ENCODE assay signal across 15 mouse cellular contexts in the genomic region with DNA sequence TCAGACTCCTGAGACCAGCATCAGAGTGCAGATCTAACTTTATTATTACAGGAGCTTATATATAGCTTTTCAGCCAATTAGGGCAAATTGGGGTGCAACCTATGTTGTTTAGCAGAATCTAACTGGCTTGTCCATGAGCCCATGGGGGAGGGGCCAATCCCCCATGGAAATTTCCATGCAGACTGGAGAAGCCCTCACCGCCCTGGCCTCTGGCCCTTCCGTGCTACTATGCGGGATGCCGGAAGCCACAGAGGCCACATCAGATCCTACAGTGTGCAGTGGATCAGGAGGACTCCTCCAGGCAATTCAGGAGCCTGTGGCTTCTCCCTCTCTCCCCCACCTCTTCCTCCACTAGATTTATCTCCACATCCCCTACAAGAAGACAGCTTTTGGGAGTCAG. TPM values are rescaled to one million over a fixed set of nuclear protein-coding genes. Genes with fewer than 3 reads are reported as not detected.
DNase-seq lines count a peak whose midpoint lies in the region; ATAC-seq and TF ChIP-seq lines count a peak whose summit lies in the region.
"Had no signal": no experiment of that assay in that cellular context is flagged by ENCODE, and none has a peak within 500 bp of the region (broad histone marks: within the 10 kb centered on the region; RNA-seq: fewer than 3 reads in every experiment).

No protein-coding gene starts in this region.

- H3K79me2 ChIP-seq in MEL (ENCODE audit: control insufficient read depth, insufficient read depth, low read length, poor library complexity), result no peaks in the 10 kb centered on the region; the same call in 1 of the 2 replicates

- H3K36me3 ChIP-seq in intestine, embryonic 16.5 days (ENCODE audit: control insufficient read depth, insufficient read depth, low read length), result no peaks in the 10 kb centered on the region
- H3K36me3 ChIP-seq in intestine, embryonic 15.5 days, result no peaks in the 10 kb centered on the region
- peaks cover 0 to 13% of the 10 kb centered on the region in 2 experiments; a peak in 2 of 4 replicates for H3K36me3 ChIP-seq in MEL (ENCODE audit: control insufficient read depth in 1 of 2, insufficient read depth in 2 of 2, low read length in 2 of 2)
- H3K36me3 ChIP-seq: forebrain, embryonic 10.5 days; limb, embryonic 15.5 days had no signal

- H3K4me3 ChIP-seq in intestine, embryonic 16.5 days (ENCODE audit: low read length), result no peak overlapping the region
- H3K4me3 ChIP-seq in intestine, embryonic 15.5 days (replicated peaks), result no peak overlapping the region
- H3K4me3 ChIP-seq in MEL (ENCODE audit: control insufficient read depth in 1 of 2, insufficient read depth in 1 of 2, low read depth in 2 of 2, low read length in 2 of 2), result no peak overlapping the region
- H3K4me3 ChIP-seq: forebrain, embryonic 10.5 days; left cerebral cortex, adult 2 months; limb, embryonic 15.5 days had no signal

- H3K4me2 ChIP-seq in intestine, embryonic 16.5 days (ENCODE audit: low read depth, low read length), result no peak overlapping the region
- no peak overlapping the region for H3K4me2 ChIP-seq in intestine, embryonic 15.5 days (replicated peaks)
- H3K4me2 ChIP-seq: limb, embryonic 15.5 days had no signal

- H3K9me3 ChIP-seq in intestine, embryonic 16.5 days (ENCODE audit: control insufficient read depth, low read length), result no peaks in the 10 kb centered on the region
- no peaks in the 10 kb centered on the region for H3K9me3 ChIP-seq in intestine, embryonic 15.5 days
- H3K9me3 ChIP-seq in MEL (replicated peaks; ENCODE audit: insufficient read depth, low read length), result no peaks in the 10 kb centered on the region
- H3K9me3 ChIP-seq: forebrain, embryonic 10.5 days; limb, embryonic 15.5 days had no signal

- no peak overlapping the region for H3K9ac ChIP-seq in intestine, embryonic 16.5 days (ENCODE audit: low read depth, low read length)
- no peak overlapping the region for H3K9ac ChIP-seq in intestine, embryonic 15.5 days
- H3K9ac ChIP-seq in MEL (ENCODE audit: control insufficient read depth, low read depth, low read length, poor library complexity, severe bottlenecking), result no peak overlapping the region
- H3K9ac ChIP-seq: limb, embryonic 15.5 days had no signal

- TF ChIP-seq EP300 in MEL (IDR thresholded peaks at IDR 0.05; ENCODE audit: low read depth in 1 of 2, low read length in 2 of 2), result no peak

- H3K4me1 ChIP-seq in intestine, embryonic 16.5 days (ENCODE audit: control insufficient read depth, insufficient read depth, low read length), result peaks cover 31% of the 10 kb centered on the region
- peaks cover 24% of the 10 kb centered on the region for H3K4me1 ChIP-seq in intestine, embryonic 15.5 days (replicated peaks)
- peaks cover 16 to 22% of the 10 kb centered on the region in 2 experiments for H3K4me1 ChIP-seq in MEL (ENCODE audit: control insufficient read depth in 1 of 2, insufficient read depth in 2 of 2, low read length in 2 of 2)

- no peak for ATAC-seq in intestine, embryonic 16.5 days
- no peak for ATAC-seq in intestine, embryonic 15.5 days
- ATAC-seq in erythroid progenitor cell, adult 5-6 weeks (replicated peaks; ENCODE audit: low FRiP score, poor library complexity, severe bottlenecking), result no peak

- TF ChIP-seq POLR2A in MEL (IDR thresholded peaks at IDR 0.05; ENCODE audit: control insufficient read depth in 1 of 2, insufficient read depth in 1 of 2, low read depth in 1 of 2, low read length in 2 of 2, poor library complexity in 1 of 2), result no peak

- TF ChIP-seq RAD21 in MEL (IDR thresholded peaks at IDR 0.05; ENCODE audit: low read depth, low read length), result no peak

- peak overlapping the region; percentile 34 for H3K27ac ChIP-seq in intestine, embryonic 16.5 days (ENCODE audit: low read length)
- no peak overlapping the region for H3K27ac ChIP-seq in intestine, embryonic 15.5 days
- H3K27ac ChIP-seq in MEL (ENCODE audit: control insufficient read depth, low read depth, low read length), result no peak overlapping the region
- H3K27ac ChIP-seq: forebrain, embryonic 10.5 days; limb, embryonic 15.5 days had no signal

- 52% methylated on average over 4 of the region's 4 CpGs for WGBS in intestine, embryonic 16.5 days
- WGBS in intestine, embryonic 15.5 days, result 66% methylated on average over 4 of the region's 4 CpGs

- DNase-seq in adrenal gland, adult 2 months, result peak; percentile 70
- no peak for DNase-seq in adrenal gland, postnatal 25 days
- no peak for DNase-seq in MEL (ENCODE audit: low read depth, low spot score)
- peak; percentile 72 to 81 for DNase-seq in kidney, postnatal 25 days
- no peak for DNase-seq in yolk sac, embryonic 10.5 days (ENCODE audit: low spot score)
- DNase-seq: adrenal gland, adult 8-10 months; cerebellum, adult 11-12 months; gastrocnemius, postnatal 10 days; lung, postnatal 14 days had no signal

- TF ChIP-seq CTCF in MEL (IDR thresholded peaks at IDR 0.05 in 2 of 3, conservative IDR thresholded peaks at IDR 0.05 in 1 of 3; ENCODE audit: control insufficient read depth in 1 of 3, insufficient read depth in 1 of 3, low read depth in 2 of 3, low read length in 3 of 3, poor library complexity in 1 of 3, severe bottlenecking in 1 of 3), result no peak

- no peaks in the 10 kb centered on the region for H3K27me3 ChIP-seq in intestine, embryonic 16.5 days (replicated peaks; ENCODE audit: control insufficient read depth, insufficient read depth, low read length)
- H3K27me3 ChIP-seq in intestine, embryonic 15.5 days (replicated peaks), result no peaks in the 10 kb centered on the region
- H3K27me3 ChIP-seq in MEL (ENCODE audit: control insufficient read depth in 1 of 2, insufficient read depth in 2 of 2, low read length in 2 of 2), result no peaks in the 10 kb centered on the region
- H3K27me3 ChIP-seq: limb, embryonic 15.5 days had no signal

TF ChIP-seq in MEL, 35 proteins besides CTCF, POLR2A, EP300 and RAD21:
- TF ChIP-seq USF1 (IDR thresholded peaks at IDR 0.05; ENCODE audit: low read depth, low read length) (0 out of 2 replicates have a peak, but pooled peaks have one; percentile 11), USF2 (IDR thresholded peaks at IDR 0.05; ENCODE audit: borderline replicate concordance in 1 of 2, insufficient read depth in 1 of 2, low read depth in 1 of 2, low read length in 2 of 2) (no peak)
TF ChIP-seq in MEL: peak in this region for 1.

RNA-seq across cellular contexts. Expression of a gene that starts 7.1 kb away (rescaled TPM):
- total RNA-seq in adrenal gland, adult 2 months (2021), result 100 to 1,000 TPM; 119 to 128 TPM
- 347 and 361 TPM in 2 replicates for polyA plus RNA-seq in adrenal gland, adult 2 months (2012; rRNA removed)
- 138 and 161 TPM in 2 replicates for total RNA-seq in adrenal gland, postnatal 25 days (2021)
- polyA plus RNA-seq in intestine, embryonic 16.5 days (2015; fragmentation: Nextera tagmentation; extraction: Ambion mirVana), result 7.6 and 8.2 TPM in 2 replicates
- polyA plus RNA-seq in intestine, embryonic 15.5 days (2015; fragmentation: Nextera tagmentation; extraction: Ambion mirVana), result 29.5 and 31.5 TPM in 2 replicates
- total RNA-seq in MEL (2012; rRNA removed), result 22.3 and 33.7 TPM in 2 replicates
- 10 to 100 TPM in 1 of 2 experiments, not detected in 1; 69.4 TPM for polyA plus RNA-seq in MEL (2012; ENCODE audit: insufficient read depth in 1 of 2, insufficient read length in 2 of 2, low read depth in 1 of 2, low replicate concordance in 2 of 2, missing spikeins in 1 of 2)
- 26.8 and 48.7 TPM in 2 replicates for total RNA-seq in erythroid progenitor cell, adult 5-6 weeks (2015; ENCODE audit: low replicate concordance)
- total RNA-seq in erythroid progenitor cell, adult 5-6 weeks (2017; ENCODE audit: low replicate concordance), result 38.2 and 40.9 TPM in 2 replicates

RNA-seq across cellular contexts. Expression of a gene that starts 7.2 kb away (rescaled TPM):
- 1,000 to 10,000 TPM in 1 of 2 experiments, 100 to 1,000 TPM in 1; 696 to 1,341 TPM for total RNA-seq in adrenal gland, adult 2 months (2021)
- polyA plus RNA-seq in adrenal gland, adult 2 months (2012; rRNA removed), result 517 and 655 TPM in 2 replicates
- total RNA-seq in adrenal gland, postnatal 25 days (2021), result 784 and 1,020 TPM in 2 replicates
- polyA plus RNA-seq in intestine, embryonic 16.5 days (2015; fragmentation: Nextera tagmentation; extraction: Ambion mirVana), result 193 and 196 TPM in 2 replicates
- polyA plus RNA-seq in intestine, embryonic 15.5 days (2015; fragmentation: Nextera tagmentation; extraction: Ambion mirVana), result 189 and 205 TPM in 2 replicates
- 223 and 240 TPM in 2 replicates for total RNA-seq in MEL (2012; rRNA removed)
- polyA plus RNA-seq in MEL (2012; ENCODE audit: insufficient read depth in 1 of 2, insufficient read length in 2 of 2, low read depth in 1 of 2, low replicate concordance in 2 of 2, missing spikeins in 1 of 2), result 100 to 1,000 TPM in 1 of 2 experiments, not detected in 1; 187 TPM
- 28.5 and 36.4 TPM in 2 replicates for total RNA-seq in erythroid progenitor cell, adult 5-6 weeks (2015; ENCODE audit: low replicate concordance)
- total RNA-seq in erythroid progenitor cell, adult 5-6 weeks (2017; ENCODE audit: low replicate concordance), result 179 and 213 TPM in 2 replicates

RNA-seq across cellular contexts. Expression of a gene that starts 20.6 kb away (rescaled TPM):
- total RNA-seq in adrenal gland, adult 2 months (2021), result 10 to 100 TPM; 17.0 to 21.6 TPM
- polyA plus RNA-seq in adrenal gland, adult 2 months (2012; rRNA removed), result 83.6 and 186 TPM in 2 replicates
- total RNA-seq in adrenal gland, postnatal 25 days (2021), result 6.2 and 7.5 TPM in 2 replicates
- 4.3 and 5.1 TPM in 2 replicates for polyA plus RNA-seq in intestine, embryonic 16.5 days (2015; fragmentation: Nextera tagmentation; extraction: Ambion mirVana)
- polyA plus RNA-seq in intestine, embryonic 15.5 days (2015; fragmentation: Nextera tagmentation; extraction: Ambion mirVana), result 3.9 and 4.2 TPM in 2 replicates
- total RNA-seq in MEL (2012; rRNA removed), result 1.6 and 3.1 TPM in 2 replicates
- polyA plus RNA-seq in MEL (2012; ENCODE audit: insufficient read depth in 1 of 2, insufficient read length in 2 of 2, low read depth in 1 of 2, low replicate concordance in 2 of 2, missing spikeins in 1 of 2), result 1 to 10 TPM in 1 of 2 experiments, not detected in 1; 3.4 TPM
- total RNA-seq in erythroid progenitor cell, adult 5-6 weeks (2015; ENCODE audit: low replicate concordance), result 3.2 TPM in 1 of 2 replicates, not detected in the other
- 0.77 TPM in 1 of 2 replicates, not detected in the other for total RNA-seq in erythroid progenitor cell, adult 5-6 weeks (2017; ENCODE audit: low replicate concordance)

RNA-seq across cellular contexts. Expression of a gene that starts 43.6 kb away (rescaled TPM):
- total RNA-seq in adrenal gland, adult 2 months (2021), result 10 to 100 TPM in 1 of 2 experiments, 1 to 10 TPM in 1; 4.9 to 11.5 TPM
- polyA plus RNA-seq in adrenal gland, adult 2 months (2012; rRNA removed), result 6.6 and 8.7 TPM in 2 replicates
- total RNA-seq in adrenal gland, postnatal 25 days (2021), result 10.5 and 15.0 TPM in 2 replicates
- 10.3 and 12.4 TPM in 2 replicates for polyA plus RNA-seq in intestine, embryonic 16.5 days (2015; fragmentation: Nextera tagmentation; extraction: Ambion mirVana)
- polyA plus RNA-seq in intestine, embryonic 15.5 days (2015; fragmentation: Nextera tagmentation; extraction: Ambion mirVana), result 9.6 and 12.5 TPM in 2 replicates
- 10.6 and 12.1 TPM in 2 replicates for total RNA-seq in MEL (2012; rRNA removed)
- polyA plus RNA-seq in MEL (2012; ENCODE audit: insufficient read depth in 1 of 2, insufficient read length in 2 of 2, low read depth in 1 of 2, low replicate concordance in 2 of 2, missing spikeins in 1 of 2), result 1 to 10 TPM in 1 of 2 experiments, not detected in 1; 8.6 TPM
- 2.5 and 6.1 TPM in 2 replicates for total RNA-seq in erythroid progenitor cell, adult 5-6 weeks (2015; ENCODE audit: low replicate concordance)
- 0.51 TPM in 1 of 2 replicates, not detected in the other for total RNA-seq in erythroid progenitor cell, adult 5-6 weeks (2017; ENCODE audit: low replicate concordance)

Comparison
In these comparisons a context has a peak if more than half of its experiments do, and no peak if none do; other contexts are left out.
1. DNase-seq: peak in adrenal gland, adult 2 months (single experiment) and kidney, postnatal 25 days (2 of 2); none in adrenal gland, postnatal 25 days (single experiment), MEL (single experiment) and yolk sac, embryonic 10.5 days (single experiment).